Mouse (Mus musculus): ENCODE data around the gene Fmo1.

Gene Fmo1

GRCm38 (mm10) chr1:162866280-162866681 lies at the start of gene Fmo1:
Gene Fmo1 (minus strand): TSS chr1:162866610.
- DNase-seq (ENCODE audit: low spot score): no peak

- DNase-seq (ENCODE audit: low spot score): no peak
These were observed 48.6 kb upstream of the Fmo1 start for GRCm38 (mm10) chr1:162914932-162915556.

GRCm38 (mm10) chr1:162912085-162912484 lies 45.7 kb upstream of the Fmo1 start:
- no peak for DNase-seq (ENCODE audit: low spot score)

- DNase-seq (ENCODE audit: low spot score): no peak
These were observed 35.5 kb upstream of the Fmo1 start for GRCm38 (mm10) chr1:162901879-162902278.

- no peak for DNase-seq (ENCODE audit: low spot score)
These were observed 31.7 kb upstream of the Fmo1 start, which contains the start of gene Fmo2 for GRCm38 (mm10) chr1:162897838-162898811. Gene Fmo2 (minus strand): TSS chr1:162898726.

GRCm38 (mm10) chr1:162895900-162896299 lies 29.5 kb upstream of the Fmo1 start:
- DNase-seq (ENCODE audit: low spot score): peak; percentile 2

- DNase-seq (ENCODE audit: low spot score): no peak
These were observed 26.6 kb upstream of the Fmo1 start for GRCm38 (mm10) chr1:162893014-162893413.

- no peak for DNase-seq (ENCODE audit: low spot score)
These were observed 25.6 kb upstream of the Fmo1 start for GRCm38 (mm10) chr1:162891980-162892451.

- no peak for DNase-seq (ENCODE audit: low spot score)
These were observed 22.2 kb upstream of the Fmo1 start for GRCm38 (mm10) chr1:162888646-162889045.

GRCm38 (mm10) chr1:162887644-162888043 lies 21.2 kb upstream of the Fmo1 start:
- DNase-seq (ENCODE audit: low spot score): no peak

- no peak for DNase-seq (ENCODE audit: low spot score)
These were observed 19.9 kb upstream of the Fmo1 start for GRCm38 (mm10) chr1:162886138-162886816.

- DNase-seq (ENCODE audit: low spot score): no peak
These were observed 16.3 kb upstream of the Fmo1 start for GRCm38 (mm10) chr1:162882681-162883080.

GRCm38 (mm10) chr1:162879595-162880369 lies 13.4 kb upstream of the Fmo1 start:
- DNase-seq (ENCODE audit: low spot score): peak; percentile 18

- DNase-seq (ENCODE audit: low spot score): no peak
These were observed 8.7 kb upstream of the Fmo1 start for GRCm38 (mm10) chr1:162875091-162875490.

- no peak for DNase-seq (ENCODE audit: low spot score)
These were observed 5.4 kb upstream of the Fmo1 start for GRCm38 (mm10) chr1:162871701-162872311.

GRCm38 (mm10) chr1:162870978-162871377 lies 4.6 kb upstream of the Fmo1 start:
- no peak for DNase-seq (ENCODE audit: low spot score)

- DNase-seq (ENCODE audit: low spot score): no peak
These were observed 986 bp upstream of the Fmo1 start for GRCm38 (mm10) chr1:162867396-162867795.

GRCm38 (mm10) chr1:162865493-162865830 lies 948 bp downstream of the Fmo1 start:
- no peak for DNase-seq (ENCODE audit: low spot score)

- DNase-seq (ENCODE audit: low spot score): no peak
These were observed 1.5 kb downstream of the Fmo1 start for GRCm38 (mm10) chr1:162864816-162865492.

- no peak for DNase-seq (ENCODE audit: low spot score)
These were observed 2.1 kb downstream of the Fmo1 start for GRCm38 (mm10) chr1:162864279-162864678.

GRCm38 (mm10) chr1:162863579-162863978 lies 2.8 kb downstream of the Fmo1 start:
- DNase-seq (ENCODE audit: low spot score): no peak

Measured in T-cell, adult 2 months (primary cell).